Mouse (Mus musculus): ENCODE results near the gene Klc4.

Gene Klc4

GRCm38 (mm10) chr17:46651755-46652547, 6.1 kb upstream of the Klc4 start:
- DNase-seq (ENCODE audit: low spot score in 2 of 2) = no peak

- no peak for DNase-seq (ENCODE audit: low spot score in 2 of 2)
Observed at GRCm38 (mm10) chr17:46651292-46651691, 5.5 kb upstream of the Klc4 start.

GRCm38 (mm10) chr17:46650232-46651031, 4.6 kb upstream of the Klc4 start, which contains the start of gene Cul7:
Gene Cul7, plus strand, starts transcription at chr17:46650337.
- peak; percentile 63 to 76 for DNase-seq (ENCODE audit: low spot score in 2 of 2)

GRCm38 (mm10) chr17:46649811-46650210, 4.0 kb upstream of the Klc4 start:
- no peak for DNase-seq (ENCODE audit: low spot score in 2 of 2)

- DNase-seq (ENCODE audit: low spot score in 2 of 2) = no peak
Observed at GRCm38 (mm10) chr17:46648436-46648835, 2.6 kb upstream of the Klc4 start.

- DNase-seq (ENCODE audit: low spot score in 2 of 2) = no peak
Observed at GRCm38 (mm10) chr17:46647279-46647678, 1.5 kb upstream of the Klc4 start.

GRCm38 (mm10) chr17:46646322-46646662, 470 bp upstream of the Klc4 start:
- DNase-seq (ENCODE audit: low spot score in 2 of 2) = no peak

- DNase-seq (ENCODE audit: low spot score in 2 of 2) = peak in 1 of 2 experiments; percentile 22
Observed at GRCm38 (mm10) chr17:46644916-46645475, 826 bp downstream of the Klc4 start.

GRCm38 (mm10) chr17:46644152-46644805, 1.5 kb downstream of the Klc4 start:
- no peak for DNase-seq (ENCODE audit: low spot score in 2 of 2)

GRCm38 (mm10) chr17:46642060-46642459, 3.8 kb downstream of the Klc4 start:
- no peak for DNase-seq (ENCODE audit: low spot score in 2 of 2)

- no peak for DNase-seq (ENCODE audit: low spot score in 2 of 2)
Observed at GRCm38 (mm10) chr17:46639929-46640328, 5.9 kb downstream of the Klc4 start.

- peak; percentile 45 for DNase-seq (ENCODE audit: low spot score in 2 of 2)
Observed at GRCm38 (mm10) chr17:46636831-46637523, 8.8 kb downstream of the Klc4 start.

GRCm38 (mm10) chr17:46629685-46630441, 16.0 kb downstream of the Klc4 start:
- DNase-seq (ENCODE audit: low spot score in 2 of 2) = no peak

- DNase-seq (ENCODE audit: low spot score in 2 of 2) = no peak
Observed at GRCm38 (mm10) chr17:46628791-46629684, 16.8 kb downstream of the Klc4 start, which contains the start of gene Ptk7. Gene Ptk7, minus strand, starts transcription at chr17:46629504.

- no peak for DNase-seq (ENCODE audit: low spot score in 2 of 2)
Observed at GRCm38 (mm10) chr17:46628471-46628790, 17.4 kb downstream of the Klc4 start.

- DNase-seq (ENCODE audit: low spot score in 2 of 2) = no peak
Observed at GRCm38 (mm10) chr17:46627409-46627808, 18.4 kb downstream of the Klc4 start.

GRCm38 (mm10) chr17:46624598-46624997, 21.2 kb downstream of the Klc4 start:
- DNase-seq (ENCODE audit: low spot score in 2 of 2) = no peak

- no peak for DNase-seq (ENCODE audit: low spot score in 2 of 2)
Observed at GRCm38 (mm10) chr17:46623819-46624557, 21.8 kb downstream of the Klc4 start.

- DNase-seq (ENCODE audit: low spot score in 2 of 2) = no peak
Observed at GRCm38 (mm10) chr17:46622269-46622668, 23.6 kb downstream of the Klc4 start.
